Mouse (Mus musculus): Measurements from ENCODE around the gene Xkr7.

Xkr7 gene

GRCm38 (mm10) chr2:153070762-153071490 lies 39.3 kb downstream of the Xkr7 start:
- WGBS = 21% methylated on average over 23 of the region's 23 CpGs

GRCm38 (mm10) chr2:153071491-153072184 lies 40.0 kb downstream of the Xkr7 start:
- 14% methylated on average over 67 of the region's 67 CpGs for WGBS

DNA sequence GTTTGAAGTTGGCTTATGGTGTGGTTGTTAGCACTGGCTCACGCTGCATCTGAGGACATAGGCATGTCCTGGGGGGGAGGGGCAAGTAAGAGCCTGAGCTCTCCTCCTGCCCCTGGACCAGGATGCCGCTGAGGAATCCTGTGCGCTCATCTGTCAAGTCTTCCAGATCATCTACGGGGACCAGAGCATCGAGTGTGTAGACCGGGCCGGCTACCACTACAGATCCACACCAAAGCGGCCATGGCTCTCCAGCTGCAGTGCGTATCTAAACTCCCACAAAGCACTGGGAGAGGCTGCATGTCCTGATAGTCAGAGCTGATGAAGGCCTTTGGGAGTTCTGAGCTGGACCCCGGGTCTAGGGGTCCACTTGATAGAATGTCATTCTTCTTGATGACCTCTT lies 43.0 kb downstream of the Xkr7 start:
- 92% methylated on average over 10 of the region's 10 CpGs for WGBS

GRCm38 (mm10) chr2:153075961-153076360 lies 44.3 kb downstream of the Xkr7 start:
- 79% methylated on average over 2 of the region's 2 CpGs for WGBS

GRCm38 (mm10) chr2:153080841-153081523 lies 49.3 kb downstream of the Xkr7 start:
- 42% methylated on average over 32 of the region's 32 CpGs for WGBS

- 86% methylated on average over 6 of the region's 6 CpGs for WGBS
Observed at GRCm38 (mm10) chr2:153081866-153082265, 50.2 kb downstream of the Xkr7 start.

- WGBS = 71% methylated on average over 8 of the region's 8 CpGs
Observed at GRCm38 (mm10) chr2:153083275-153083674, 51.6 kb downstream of the Xkr7 start.

DNA sequence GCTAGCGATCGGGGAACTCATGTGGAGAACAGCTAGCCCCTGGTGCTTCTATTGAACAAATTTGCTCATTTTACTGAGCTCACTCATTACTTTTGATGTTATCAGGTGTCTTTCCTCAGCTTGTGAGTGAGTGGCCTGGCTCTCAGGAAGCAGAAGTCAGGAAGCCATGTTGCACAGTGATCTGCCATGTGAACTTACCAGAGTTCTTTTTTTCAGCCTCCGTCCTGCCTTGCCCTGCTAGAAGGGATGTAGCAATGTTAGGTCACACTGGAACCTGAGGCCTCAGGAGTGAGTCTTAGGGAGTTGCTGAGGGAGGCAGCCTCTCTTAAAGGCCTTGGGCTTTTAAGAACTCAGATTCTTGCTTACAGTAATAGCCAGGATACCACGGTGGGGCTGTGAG lies 52.2 kb downstream of the Xkr7 start:
- 80% methylated on average over 4 of the region's 4 CpGs for WGBS

DNA sequence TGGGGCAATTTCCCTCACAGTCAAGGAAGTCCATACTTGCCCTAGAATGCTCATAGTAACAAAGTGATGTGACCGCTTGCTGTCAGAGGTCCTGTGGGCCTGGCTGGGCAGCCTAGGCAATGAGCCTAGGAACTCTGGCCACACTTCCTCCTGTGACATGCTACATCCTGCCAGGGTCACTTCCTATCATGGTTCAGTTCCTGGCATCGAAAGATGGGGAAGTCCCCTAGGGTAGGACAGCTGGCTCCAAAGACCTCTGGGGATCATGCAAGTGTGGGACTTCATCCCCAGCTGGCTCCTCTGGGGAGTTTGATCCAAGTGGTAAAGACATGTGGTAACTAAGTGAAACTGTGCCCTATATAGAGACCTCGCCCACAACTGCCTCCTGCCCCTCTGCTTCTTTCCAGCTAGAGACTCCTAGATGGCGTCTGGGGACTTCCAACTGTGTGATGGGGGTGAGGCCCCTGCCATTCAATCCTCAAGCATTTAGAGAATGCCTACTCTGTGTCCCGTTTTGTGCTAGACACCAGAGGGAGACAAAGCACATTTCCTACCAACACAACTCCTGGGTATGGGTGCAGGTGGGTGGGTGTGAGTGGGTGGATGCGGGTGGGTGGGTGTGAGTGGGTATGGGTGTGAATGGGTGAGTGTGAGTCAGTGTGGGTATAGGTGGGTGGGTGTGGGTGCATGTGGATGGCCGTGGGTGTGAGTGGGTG lies 52.8 kb downstream of the Xkr7 start:
- 58% methylated on average over 7 of the region's 7 CpGs for WGBS

GRCm38 (mm10) chr2:153085556-153085955 lies 53.9 kb downstream of the Xkr7 start:
- 94% methylated on average over 6 of the region's 6 CpGs for WGBS

DNA sequence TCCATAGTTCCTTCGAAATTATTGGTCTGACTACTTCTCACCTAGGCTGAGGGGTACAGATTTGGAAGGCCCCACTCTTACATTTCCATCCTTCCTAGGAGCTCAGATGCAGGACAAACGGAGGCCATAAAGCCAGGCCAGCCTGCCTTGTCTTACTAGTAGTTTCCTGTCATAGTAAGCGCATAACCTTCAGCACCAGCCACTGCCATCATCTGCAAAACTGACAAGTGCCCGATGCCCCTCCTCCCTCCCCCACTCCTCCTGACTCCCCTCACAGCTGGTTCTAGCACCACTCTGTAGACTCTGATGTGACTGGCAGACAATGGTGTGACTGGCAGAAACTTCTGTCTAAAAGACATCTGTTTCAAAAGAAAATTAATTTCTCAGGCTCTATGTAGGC lies 54.5 kb downstream of the Xkr7 start:
- WGBS = 90% methylated on average over 4 of the region's 4 CpGs

- 57% methylated on average over 10 of the region's 10 CpGs for WGBS
Observed at GRCm38 (mm10) chr2:153087091-153087490, 55.4 kb downstream of the Xkr7 start.

- WGBS = 60% methylated on average over 2 of the region's 2 CpGs
Observed at GRCm38 (mm10) chr2:153089316-153089715, 57.7 kb downstream of the Xkr7 start.

GRCm38 (mm10) chr2:153090551-153091165 lies 59.0 kb downstream of the Xkr7 start:
- WGBS = 48% methylated on average over 10 of the region's 10 CpGs
